Mouse (Mus musculus): ENCODE results near the gene Hist1h4f. TPM values are rescaled to one million over a fixed set of nuclear protein-coding genes. Genes with fewer than 3 reads are reported as not detected.
"Not testable (repeated sequence)": the region's sequence is repeated elsewhere in the genome, so short reads cannot be mapped to it uniquely, and the experiment has no call there.

The Hist1h4f gene
- polyA plus RNA-seq, 1 experiment from 2014 or later: not detected

- H3K9me3 ChIP-seq (ENCODE audit: control insufficient read depth, low read length); H3K36me3 ChIP-seq (ENCODE audit: control insufficient read depth, insufficient read depth, low read length); H3K27me3 ChIP-seq (ENCODE audit: control insufficient read depth, insufficient read depth, low read length); ATAC-seq (ENCODE audit: insufficient number of reproducible peaks, insufficient read depth, low FRiP score, low read depth): not testable (repeated sequence)
- H3K9ac ChIP-seq (ENCODE audit: low read length): peak within 1 kb of the TSS; percentile 71
- H3K4me3 ChIP-seq (ENCODE audit: control insufficient read depth in 1 of 2, insufficient read depth in 1 of 2, low read depth in 1 of 2, low read length in 2 of 2): peak within 1 kb of the TSS; percentile 36 to 48
- WGBS: under 1% methylated on average over 23 of the region's 53 CpGs
- H3K4me1 ChIP-seq (ENCODE audit: control insufficient read depth in 2 of 2, insufficient read depth in 2 of 2, low read length in 2 of 2): peaks cover 8 to 35% of the 10 kb centered on the region in 2 experiments
- H3K27ac ChIP-seq (replicated peaks in 1 of 2; ENCODE audit: control insufficient read depth in 1 of 2, insufficient read depth in 1 of 2, low read depth in 2 of 2, low read length in 2 of 2): peak within 1 kb of the TSS; percentile 89 to 95
- H3K4me2 ChIP-seq (ENCODE audit: low read length): peak within 1 kb of the TSS; percentile 71
Observed at GRCm38 (mm10) chr13:23533560-23534367, 17.7 kb downstream of the Hist1h4f start, which contains the start of gene Hist1h2af. TSS of gene Hist1h2af (plus strand) at chr13:23533906.

GRCm38 (mm10) chr13:23532262-23533075 is 19.0 kb downstream of the Hist1h4f start:
- H3K4me2 ChIP-seq (ENCODE audit: low read length): peak overlapping the region; percentile 71
- no peak for ATAC-seq (ENCODE audit: insufficient number of reproducible peaks, insufficient read depth, low FRiP score, low read depth)
- peak overlapping the region; percentile 61 to 95 for H3K27ac ChIP-seq (replicated peaks in 1 of 2; ENCODE audit: control insufficient read depth in 1 of 2, insufficient read depth in 1 of 2, low read depth in 2 of 2, low read length in 2 of 2)
- no peaks in the 10 kb centered on the region for H3K9me3 ChIP-seq (ENCODE audit: control insufficient read depth, low read length)
- peaks cover 8 to 36% of the 10 kb centered on the region in 2 experiments for H3K4me1 ChIP-seq (ENCODE audit: control insufficient read depth in 2 of 2, insufficient read depth in 2 of 2, low read length in 2 of 2)
- peak overlapping the region; percentile 21 to 67; a peak in 3 of 4 replicates for H3K4me3 ChIP-seq (ENCODE audit: control insufficient read depth in 1 of 2, insufficient read depth in 1 of 2, low read depth in 1 of 2, low read length in 2 of 2)
- H3K36me3 ChIP-seq (ENCODE audit: control insufficient read depth, insufficient read depth, low read length): no peaks in the 10 kb centered on the region
- H3K27me3 ChIP-seq (ENCODE audit: control insufficient read depth, insufficient read depth, low read length): no peaks in the 10 kb centered on the region
- WGBS: 24% methylated on average over 9 of the region's 9 CpGs
- H3K9ac ChIP-seq (ENCODE audit: low read length): peak overlapping the region; percentile 71

GRCm38 (mm10) chr13:23530901-23531875 is 20.3 kb downstream of the Hist1h4f start, which contains the start of gene Hist1h4h:
TSS of gene Hist1h4h (plus strand) at chr13:23531050.
- Histone ChIP-seq H3K4me3 (ENCODE audit: control insufficient read depth in 1 of 2, insufficient read depth in 1 of 2, low read depth in 1 of 2, low read length in 2 of 2) (peak within 1 kb of the TSS; percentile 49 to 67), H3K4me2 (ENCODE audit: low read length) (peak within 1 kb of the TSS; percentile 71), H3K27me3 (ENCODE audit: control insufficient read depth, insufficient read depth, low read length) (no peaks in the 10 kb centered on the region), H3K4me1 (ENCODE audit: control insufficient read depth in 2 of 2, insufficient read depth in 2 of 2, low read length in 2 of 2) (peaks cover 8 to 32% of the 10 kb centered on the region in 2 experiments), H3K36me3 (ENCODE audit: control insufficient read depth, insufficient read depth, low read length) (no peaks in the 10 kb centered on the region), H3K27ac (replicated peaks in 1 of 2; ENCODE audit: control insufficient read depth in 1 of 2, insufficient read depth in 1 of 2, low read depth in 2 of 2, low read length in 2 of 2) (peak within 1 kb of the TSS; percentile 95 to 100), H3K9ac (ENCODE audit: low read length) (peak within 1 kb of the TSS; percentile 95), H3K9me3 (ENCODE audit: control insufficient read depth, low read length) (no peaks in the 10 kb centered on the region)
- ATAC-seq (ENCODE audit: insufficient number of reproducible peaks, insufficient read depth, low FRiP score, low read depth): peak; percentile 81
- under 1% methylated on average over 50 of the region's 70 CpGs for WGBS

GRCm38 (mm10) chr13:23530181-23530900 is 21.1 kb downstream of the Hist1h4f start:
- Histone ChIP-seq H3K4me2 (ENCODE audit: low read length) (peak overlapping the region; percentile 71), H3K36me3 (ENCODE audit: control insufficient read depth, insufficient read depth, low read length) (no peaks in the 10 kb centered on the region), H3K9ac (ENCODE audit: low read length) (peak overlapping the region; percentile 95), H3K27ac (replicated peaks in 1 of 2; ENCODE audit: control insufficient read depth in 1 of 2, insufficient read depth in 1 of 2, low read depth in 2 of 2, low read length in 2 of 2) (peak overlapping the region; percentile 95 to 100), H3K4me1 (ENCODE audit: control insufficient read depth in 2 of 2, insufficient read depth in 2 of 2, low read length in 2 of 2) (peaks cover 8 to 33% of the 10 kb centered on the region in 2 experiments), H3K4me3 (ENCODE audit: control insufficient read depth in 1 of 2, insufficient read depth in 1 of 2, low read depth in 1 of 2, low read length in 2 of 2) (peak overlapping the region; percentile 49 to 67), H3K9me3 (ENCODE audit: control insufficient read depth, low read length) (no peaks in the 10 kb centered on the region), H3K27me3 (ENCODE audit: control insufficient read depth, insufficient read depth, low read length) (no peaks in the 10 kb centered on the region)
- ATAC-seq (ENCODE audit: insufficient number of reproducible peaks, insufficient read depth, low FRiP score, low read depth): no peak
- under 1% methylated on average over 20 of the region's 20 CpGs for WGBS

GRCm38 (mm10) chr13:23529480-23530165 is 21.8 kb downstream of the Hist1h4f start:
- WGBS: 22% methylated on average over 2 of the region's 2 CpGs

GRCm38 (mm10) chr13:23529005-23529404 is 22.4 kb downstream of the Hist1h4f start:
- peak overlapping the region; percentile 95 for H3K9ac ChIP-seq (ENCODE audit: low read length)
- peak overlapping the region; percentile 88 to 95 for H3K27ac ChIP-seq (replicated peaks in 1 of 2; ENCODE audit: control insufficient read depth in 1 of 2, insufficient read depth in 1 of 2, low read depth in 2 of 2, low read length in 2 of 2)
- peaks cover 8 to 27% of the 10 kb centered on the region in 2 experiments for H3K4me1 ChIP-seq (ENCODE audit: control insufficient read depth in 2 of 2, insufficient read depth in 2 of 2, low read length in 2 of 2)
- no peaks in the 10 kb centered on the region for H3K36me3 ChIP-seq (ENCODE audit: control insufficient read depth, insufficient read depth, low read length)
- 82% methylated on average over 5 of the region's 5 CpGs for WGBS
- H3K27me3 ChIP-seq (ENCODE audit: control insufficient read depth, insufficient read depth, low read length): no peaks in the 10 kb centered on the region
- peak overlapping the region; percentile 71 for H3K4me2 ChIP-seq (ENCODE audit: low read length)
- H3K9me3 ChIP-seq (ENCODE audit: control insufficient read depth, low read length): no peaks in the 10 kb centered on the region
- H3K4me3 ChIP-seq (ENCODE audit: control insufficient read depth in 1 of 2, insufficient read depth in 1 of 2, low read depth in 1 of 2, low read length in 2 of 2): peak overlapping the region in 1 of 2 experiments; percentile 9; a peak in 1 of 4 replicates
- ATAC-seq (ENCODE audit: insufficient number of reproducible peaks, insufficient read depth, low FRiP score, low read depth): no peak

More at GRCm38 (mm10) chr13:23529480-23530165, 21.8 kb downstream of the Hist1h4f start:
- peak overlapping the region; percentile 95 to 100; a peak in 3 of 4 replicates for H3K27ac ChIP-seq (replicated peaks in 1 of 2; ENCODE audit: control insufficient read depth in 1 of 2, insufficient read depth in 1 of 2, low read depth in 2 of 2, low read length in 2 of 2)
- H3K4me1 ChIP-seq (ENCODE audit: control insufficient read depth in 2 of 2, insufficient read depth in 2 of 2, low read length in 2 of 2): peaks cover 8 to 31% of the 10 kb centered on the region in 2 experiments
- H3K4me3 ChIP-seq (ENCODE audit: control insufficient read depth in 1 of 2, insufficient read depth in 1 of 2, low read depth in 1 of 2, low read length in 2 of 2): peak overlapping the region in 1 of 2 experiments; percentile 67; a peak in 3 of 4 replicates
- no peak for ATAC-seq (ENCODE audit: insufficient number of reproducible peaks, insufficient read depth, low FRiP score, low read depth)
- no peaks in the 10 kb centered on the region for H3K27me3 ChIP-seq (ENCODE audit: control insufficient read depth, insufficient read depth, low read length)
- no peaks in the 10 kb centered on the region for H3K9me3 ChIP-seq (ENCODE audit: control insufficient read depth, low read length)
- H3K9ac ChIP-seq (ENCODE audit: low read length): peak overlapping the region; percentile 95
- H3K36me3 ChIP-seq (ENCODE audit: control insufficient read depth, insufficient read depth, low read length): no peaks in the 10 kb centered on the region
- peak overlapping the region; percentile 71 for H3K4me2 ChIP-seq (ENCODE audit: low read length)
